Mouse (Mus musculus) erythroid progenitor cell, adult 5-6 weeks (primary cell): ENCODE results near the gene 4930415O20Rik. TPM values are rescaled to one million over a fixed set of nuclear protein-coding genes. Genes with fewer than 3 reads are reported as not detected.

Source experiments
- ATAC-seq: replicated peaks from 2 replicates; pipeline ENCODE4 v1.8.0; 2016; ENCODE audit warnings: moderate number of reproducible peaks, mild to moderate bottlenecking, moderate TSS enrichment, inconsistent platforms; ENCODE audit not compliant: poor library complexity, low FRiP score, severe bottlenecking
- total RNA-seq, 2 experiments: library from RNA; stranded (forward) in 1 of 2; stranded (reverse) in 1 of 2; fragments of 150-400 nt in 1 of 2; fragments of 186-747, 209-891 nt in 1 of 2; gene quantifications; 2 replicates each; pipeline versions ENCODE4 v1.2.3 to v1.2.4; 2015 to 2017; ENCODE audit warnings: low replicate concordance in 2 of 2

4930415O20Rik gene
- total RNA-seq, 2 experiments from 2014 or later: not detected

DNA sequence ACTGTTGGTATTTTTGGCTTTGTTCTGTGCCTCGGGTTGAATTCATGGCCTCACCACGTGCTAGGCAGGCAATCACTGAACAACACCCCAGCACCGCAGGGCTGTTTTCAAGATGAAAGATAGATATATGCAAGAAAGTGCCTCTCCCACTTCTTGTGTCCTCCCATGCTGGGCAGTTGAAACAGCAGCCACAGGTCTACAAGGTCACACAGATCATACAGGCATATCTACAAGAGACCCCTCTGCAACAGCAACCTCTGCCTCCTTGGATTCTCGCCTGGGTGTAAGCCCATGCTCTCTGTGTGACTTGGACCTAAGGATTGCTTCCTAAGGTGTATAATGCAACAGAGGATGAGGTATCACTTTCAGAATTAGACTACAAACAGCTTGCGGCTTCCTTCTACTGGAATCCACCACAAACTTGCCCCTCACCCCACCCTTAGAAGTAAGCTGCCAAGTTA, 52.6 kb downstream of the 4930415O20Rik start:
- ATAC-seq: no peak

DNA sequence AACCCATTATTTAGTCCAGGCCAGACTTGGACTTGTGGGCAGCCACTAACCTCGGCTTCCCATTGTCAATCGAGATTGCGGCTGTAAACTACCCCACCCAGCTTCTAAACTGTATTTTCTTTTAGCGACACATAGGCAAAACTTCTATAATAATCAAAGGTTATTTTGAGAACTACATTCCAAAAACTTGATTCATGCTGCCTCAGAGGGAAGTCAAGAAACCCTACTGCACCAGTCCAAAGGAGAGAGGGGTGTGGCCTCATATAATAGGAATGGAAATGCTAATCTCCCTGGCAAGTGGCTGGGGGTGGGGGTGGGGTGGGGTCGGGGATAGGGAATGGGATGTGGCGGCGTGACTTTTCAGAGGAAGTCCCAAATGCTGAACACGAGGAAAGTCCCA, 55.3 kb downstream of the 4930415O20Rik start:
- no peak for ATAC-seq

- ATAC-seq: no peak
These were observed 55.8 kb downstream of the 4930415O20Rik start for GRCm38 (mm10) chr15:98626487-98627212.

DNA sequence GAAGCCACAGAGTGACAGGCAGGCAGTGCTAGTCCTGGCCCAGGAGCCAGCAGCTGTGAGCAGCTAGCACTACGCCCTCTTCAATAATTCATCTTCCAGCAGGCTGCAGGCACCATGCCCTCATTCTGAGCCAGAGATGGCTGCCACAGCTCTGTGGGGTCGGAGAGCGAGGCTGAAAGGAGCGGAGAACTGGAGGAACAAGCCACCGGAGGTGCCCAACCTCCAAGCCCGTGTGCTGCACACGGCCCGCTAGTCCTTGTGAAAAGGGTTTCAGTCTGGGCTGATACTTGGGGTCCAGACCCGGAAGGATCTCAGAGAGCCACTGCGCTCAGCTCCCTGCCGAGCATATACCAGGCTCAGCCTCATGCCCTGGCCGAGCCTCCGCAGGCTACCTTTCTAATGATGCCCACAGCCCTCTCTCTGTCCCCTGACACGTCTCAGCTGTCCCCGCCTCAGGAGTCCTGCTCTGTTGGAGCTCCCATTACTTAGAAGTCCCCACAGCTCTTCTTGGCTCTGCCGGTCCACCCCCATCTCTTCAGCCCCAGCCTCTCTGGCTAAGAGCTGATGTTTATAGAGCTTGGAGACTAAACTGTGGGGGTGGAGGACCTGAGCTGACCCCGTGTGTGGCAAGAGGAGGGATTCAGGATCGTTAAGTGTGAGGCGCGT, 57.9 kb downstream of the 4930415O20Rik start:
- ATAC-seq: no peak

GRCm38 (mm10) chr15:98629464-98629863, 58.7 kb downstream of the 4930415O20Rik start:
- no peak for ATAC-seq

DNA sequence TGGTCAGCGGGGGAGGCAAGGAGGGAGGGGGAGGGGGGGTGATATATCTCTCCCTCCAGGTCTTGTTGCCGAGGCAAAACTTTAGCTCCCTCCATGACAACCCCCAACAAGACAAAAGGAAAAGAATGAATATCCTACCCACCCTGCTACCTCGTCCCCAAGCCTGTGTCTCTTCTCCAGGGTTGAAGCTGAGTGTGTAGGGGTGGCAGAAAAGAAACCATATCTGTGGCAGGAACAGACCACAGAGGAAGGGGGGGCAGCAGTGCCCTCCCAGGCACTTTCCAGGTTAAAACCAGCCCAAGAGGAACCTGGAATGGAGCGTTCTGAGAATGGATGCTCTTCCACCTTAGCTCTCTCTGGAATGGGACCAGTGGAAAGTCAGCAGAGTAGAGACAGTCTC, 59.7 kb downstream of the 4930415O20Rik start, which contains the start of gene Cacnb3:
Cacnb3 (plus strand) TSS at position 301 of the 400 bp plus-strand sequence.
- no peak for ATAC-seq

GRCm38 (mm10) chr15:98631493-98631892, 60.7 kb downstream of the 4930415O20Rik start:
- peak; percentile 71 for ATAC-seq

GRCm38 (mm10) chr15:98632107-98632744, 61.4 kb downstream of the 4930415O20Rik start:
- no peak for ATAC-seq

DNA sequence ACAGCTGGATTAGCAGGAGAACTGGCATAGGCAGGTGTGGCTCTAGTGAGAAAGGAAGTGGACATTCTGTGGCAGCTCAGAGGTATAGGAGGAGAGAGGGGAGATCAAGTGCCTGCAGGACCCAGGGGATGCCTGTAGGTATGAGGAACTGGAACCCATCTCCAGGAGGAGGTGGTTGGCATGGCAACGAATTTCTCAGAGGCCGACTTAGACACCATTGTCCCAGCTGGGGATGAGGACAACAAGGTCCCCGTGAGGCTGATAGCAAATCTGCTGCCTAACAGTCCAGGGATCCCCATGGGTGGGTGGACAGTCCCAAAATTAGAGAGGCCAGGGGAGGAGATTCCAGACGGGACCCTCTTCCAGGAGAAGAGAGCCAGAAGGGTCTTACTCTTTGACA, 62.1 kb downstream of the 4930415O20Rik start:
- ATAC-seq: no peak

GRCm38 (mm10) chr15:98633822-98634470, 63.1 kb downstream of the 4930415O20Rik start:
- no peak for ATAC-seq

DNA sequence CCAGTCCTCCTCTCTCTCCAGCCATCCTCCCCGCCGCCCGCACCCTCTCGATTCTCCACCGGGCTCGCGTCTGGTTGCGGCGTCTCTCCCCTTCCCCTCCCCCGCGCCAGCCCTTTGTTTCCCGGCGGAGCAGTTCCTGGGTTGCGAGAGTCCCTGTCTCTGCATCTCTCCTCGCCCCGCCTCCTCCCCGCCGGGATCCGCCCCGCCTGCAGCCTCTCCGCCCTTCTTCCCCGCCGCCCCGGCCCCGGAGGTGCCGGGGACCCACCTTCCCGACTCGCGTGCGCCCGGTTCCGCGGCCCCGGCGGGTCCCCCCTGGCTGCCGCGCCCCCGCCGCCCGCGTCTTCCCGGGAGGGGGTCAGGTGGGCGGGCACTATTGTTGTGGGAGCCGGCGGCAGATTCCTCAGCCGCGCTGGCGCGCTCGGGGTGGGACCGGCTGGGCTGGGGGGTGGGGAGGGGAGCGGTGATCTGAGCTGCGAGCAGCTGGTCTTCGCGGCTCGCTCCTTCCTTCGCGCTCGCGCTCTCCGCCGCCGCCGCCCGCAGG, 63.8 kb downstream of the 4930415O20Rik start:
- 0 out of 2 replicates have a peak, but pooled peaks have one; percentile 45 for ATAC-seq

DNA sequence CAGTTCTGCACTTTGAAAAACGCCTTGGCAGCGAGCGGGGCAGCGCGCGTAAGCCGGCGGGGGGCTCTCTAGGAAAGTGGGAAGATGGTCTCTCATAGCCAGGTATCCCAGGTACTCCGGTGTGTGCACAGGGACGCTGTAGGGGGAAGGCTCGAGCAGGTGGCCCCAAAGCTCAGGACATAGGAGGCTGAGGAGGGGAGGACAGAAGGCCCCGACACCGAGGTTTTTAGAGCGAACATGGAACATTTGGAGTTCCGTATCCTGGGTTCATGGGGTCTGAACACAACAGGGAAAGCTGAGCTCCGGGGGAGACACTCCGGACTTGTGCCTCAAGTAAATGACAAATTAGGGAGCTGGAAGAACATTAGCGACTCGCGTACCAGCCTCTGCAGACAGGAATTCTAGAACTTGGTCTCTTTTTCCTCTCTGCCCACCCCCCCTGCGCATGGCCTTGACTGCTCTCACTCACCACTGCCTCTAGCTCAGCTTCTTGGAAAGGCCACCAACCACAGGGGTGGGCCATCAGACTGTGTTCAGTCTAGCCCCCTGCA, 64.6 kb downstream of the 4930415O20Rik start:
- ATAC-seq: no peak

DNA sequence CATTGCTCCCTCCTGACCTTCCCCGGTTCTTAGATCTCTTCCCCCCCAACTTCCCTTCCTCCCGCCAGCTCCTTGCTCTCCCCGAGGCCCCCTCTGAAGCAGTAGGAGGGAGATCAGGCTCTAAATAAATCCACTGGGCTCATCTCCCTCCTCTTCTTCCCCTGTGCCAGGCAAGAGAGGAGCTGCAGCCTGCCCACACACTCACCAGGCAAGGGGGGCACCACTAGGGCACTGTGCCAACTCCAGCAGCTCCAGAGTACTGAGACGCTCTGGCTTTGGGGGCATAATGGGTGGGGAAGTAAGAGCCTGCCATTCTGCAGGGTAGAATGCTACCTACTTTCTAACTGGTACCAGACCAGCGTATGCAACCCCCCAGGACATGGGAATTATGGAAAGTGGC, 65.7 kb downstream of the 4930415O20Rik start:
- no peak for ATAC-seq

DNA sequence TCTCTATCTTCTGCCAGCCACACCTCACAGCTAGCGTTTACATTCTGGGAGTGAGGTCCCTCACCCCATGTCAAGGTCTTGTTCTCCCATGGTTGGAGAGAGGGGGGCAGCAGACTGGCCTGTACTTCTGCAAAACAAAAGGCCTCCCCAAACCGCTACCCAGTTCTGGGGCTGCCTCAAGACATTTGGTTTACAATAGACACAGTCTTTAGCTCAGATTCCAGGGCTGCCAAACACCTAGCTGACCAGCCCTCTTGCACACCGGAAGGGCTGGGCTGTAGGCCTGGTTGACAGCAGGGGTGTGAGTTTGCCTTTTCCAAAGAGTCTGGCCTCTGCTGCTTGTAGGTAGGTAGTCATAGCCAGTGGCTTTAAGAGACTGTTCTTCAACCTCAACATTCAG, 66.4 kb downstream of the 4930415O20Rik start:
- ATAC-seq: no peak

Other genes with a start within 250 kb of the 4930415O20Rik start
- gene Olfr284, start 230.0 kb upstream of the 4930415O20Rik start, total RNA-seq (2015; ENCODE audit: low replicate concordance): not detected in 2 replicates
- gene Olfr284, start 230.0 kb upstream of the 4930415O20Rik start, total RNA-seq (2017; ENCODE audit: low replicate concordance): not detected in 2 replicates
- not detected in 2 replicates for gene Olfr283, start 190.1 kb upstream of the 4930415O20Rik start, total RNA-seq (2015; ENCODE audit: low replicate concordance)
- gene Olfr283, start 190.1 kb upstream of the 4930415O20Rik start, total RNA-seq (2017; ENCODE audit: low replicate concordance): not detected in 2 replicates
- gene Olfr282, start 139.8 kb upstream of the 4930415O20Rik start, total RNA-seq (2015; ENCODE audit: low replicate concordance): not detected in 2 replicates
- not detected in 2 replicates for gene Olfr282, start 139.8 kb upstream of the 4930415O20Rik start, total RNA-seq (2017; ENCODE audit: low replicate concordance)
- gene Olfr281, start 118.4 kb upstream of the 4930415O20Rik start, total RNA-seq (2015; ENCODE audit: low replicate concordance): not detected in 2 replicates
- not detected in 2 replicates for gene Olfr281, start 118.4 kb upstream of the 4930415O20Rik start, total RNA-seq (2017; ENCODE audit: low replicate concordance)
- gene OR5BS1P, start 101.1 kb upstream of the 4930415O20Rik start, total RNA-seq (2015; ENCODE audit: low replicate concordance): not detected in 2 replicates
- not detected in 2 replicates for gene OR5BS1P, start 101.1 kb upstream of the 4930415O20Rik start, total RNA-seq (2017; ENCODE audit: low replicate concordance)
- not detected in 2 replicates for gene Lalba, start 88.3 kb upstream of the 4930415O20Rik start, total RNA-seq (2015; ENCODE audit: low replicate concordance)
- not detected in 2 replicates for gene Lalba, start 88.3 kb upstream of the 4930415O20Rik start, total RNA-seq (2017; ENCODE audit: low replicate concordance)
- gene Olfr279, start 78.6 kb upstream of the 4930415O20Rik start, total RNA-seq (2015; ENCODE audit: low replicate concordance): not detected in 2 replicates
- not detected in 2 replicates for gene Olfr279, start 78.6 kb upstream of the 4930415O20Rik start, total RNA-seq (2017; ENCODE audit: low replicate concordance)
- 15.5 and 19.7 TPM in 2 replicates for gene Kansl2, start 36.7 kb upstream of the 4930415O20Rik start, total RNA-seq (2015; ENCODE audit: low replicate concordance)
- gene Kansl2, start 36.7 kb upstream of the 4930415O20Rik start, total RNA-seq (2017; ENCODE audit: low replicate concordance): 11.5 and 18.0 TPM in 2 replicates
- gene Ccnt1, start 81 bp upstream of the 4930415O20Rik start, total RNA-seq (2015; ENCODE audit: low replicate concordance): 80.0 and 121 TPM in 2 replicates
- 72.0 and 75.4 TPM in 2 replicates for gene Ccnt1, start 81 bp upstream of the 4930415O20Rik start, total RNA-seq (2017; ENCODE audit: low replicate concordance)
- 62.3 and 81.3 TPM in 2 replicates for gene Adcy6, start 39.1 kb downstream of the 4930415O20Rik start, total RNA-seq (2015; ENCODE audit: low replicate concordance)
- 133 and 140 TPM in 2 replicates for gene Adcy6, start 39.1 kb downstream of the 4930415O20Rik start, total RNA-seq (2017; ENCODE audit: low replicate concordance)
- not detected in 2 replicates for gene Cacnb3, start 59.8 kb downstream of the 4930415O20Rik start, total RNA-seq (2015; ENCODE audit: low replicate concordance)
- 0.77 TPM in 1 of 2 replicates, not detected in the other for gene Cacnb3, start 59.8 kb downstream of the 4930415O20Rik start, total RNA-seq (2017; ENCODE audit: low replicate concordance)
- 24.5 and 26.0 TPM in 2 replicates for gene Ddx23, start 91.9 kb downstream of the 4930415O20Rik start, total RNA-seq (2015; ENCODE audit: low replicate concordance)
- 49.9 and 91.9 TPM in 2 replicates for gene Ddx23, start 91.9 kb downstream of the 4930415O20Rik start, total RNA-seq (2017; ENCODE audit: low replicate concordance)
- gene Rnd1, start 106.5 kb downstream of the 4930415O20Rik start, total RNA-seq (2015; ENCODE audit: low replicate concordance): 0.36 TPM in 1 of 2 replicates, not detected in the other
- gene Rnd1, start 106.5 kb downstream of the 4930415O20Rik start, total RNA-seq (2017; ENCODE audit: low replicate concordance): not detected in 2 replicates
- not detected in 2 replicates for gene Ccdc65, start 137.2 kb downstream of the 4930415O20Rik start, total RNA-seq (2015; ENCODE audit: low replicate concordance)
- not detected in 2 replicates for gene Ccdc65, start 137.2 kb downstream of the 4930415O20Rik start, total RNA-seq (2017; ENCODE audit: low replicate concordance)
- 2.5 TPM in 1 of 2 replicates, not detected in the other for gene Fkbp11, start 157.2 kb downstream of the 4930415O20Rik start, total RNA-seq (2015; ENCODE audit: low replicate concordance)
- 1.4 TPM in 1 of 2 replicates, not detected in the other for gene Fkbp11, start 157.2 kb downstream of the 4930415O20Rik start, total RNA-seq (2017; ENCODE audit: low replicate concordance)
- gene Arf3, start 192.2 kb downstream of the 4930415O20Rik start, total RNA-seq (2015; ENCODE audit: low replicate concordance): 5.4 and 7.6 TPM in 2 replicates
- 4.6 and 4.8 TPM in 2 replicates for gene Arf3, start 192.2 kb downstream of the 4930415O20Rik start, total RNA-seq (2017; ENCODE audit: low replicate concordance)
- gene Wnt10b, start 207.1 kb downstream of the 4930415O20Rik start, total RNA-seq (2015; ENCODE audit: low replicate concordance): 0.36 TPM in 1 of 2 replicates, not detected in the other
- gene Wnt10b, start 207.1 kb downstream of the 4930415O20Rik start, total RNA-seq (2017; ENCODE audit: low replicate concordance): not detected in 2 replicates
- not detected in 2 replicates for gene Wnt1, start 218.9 kb downstream of the 4930415O20Rik start, total RNA-seq (2015; ENCODE audit: low replicate concordance)
- gene Wnt1, start 218.9 kb downstream of the 4930415O20Rik start, total RNA-seq (2017; ENCODE audit: low replicate concordance): not detected in 2 replicates
- not detected in 2 replicates for gene Ddn, start 238.5 kb downstream of the 4930415O20Rik start, total RNA-seq (2015; ENCODE audit: low replicate concordance)
- gene Ddn, start 238.5 kb downstream of the 4930415O20Rik start, total RNA-seq (2017; ENCODE audit: low replicate concordance): not detected in 2 replicates